Mouse (Mus musculus) lung, postnatal 10 days (tissue): Measurements from ENCODE around the gene Grid1.
A peak's percentile ranks its signal among the peaks of the same experiment; 100 is the strongest.

ENCODE experiments used
- DNase-seq: peaks from one replicate; pipeline ENCODE4 v3.0.0; 2021

The Grid1 gene

DNA sequence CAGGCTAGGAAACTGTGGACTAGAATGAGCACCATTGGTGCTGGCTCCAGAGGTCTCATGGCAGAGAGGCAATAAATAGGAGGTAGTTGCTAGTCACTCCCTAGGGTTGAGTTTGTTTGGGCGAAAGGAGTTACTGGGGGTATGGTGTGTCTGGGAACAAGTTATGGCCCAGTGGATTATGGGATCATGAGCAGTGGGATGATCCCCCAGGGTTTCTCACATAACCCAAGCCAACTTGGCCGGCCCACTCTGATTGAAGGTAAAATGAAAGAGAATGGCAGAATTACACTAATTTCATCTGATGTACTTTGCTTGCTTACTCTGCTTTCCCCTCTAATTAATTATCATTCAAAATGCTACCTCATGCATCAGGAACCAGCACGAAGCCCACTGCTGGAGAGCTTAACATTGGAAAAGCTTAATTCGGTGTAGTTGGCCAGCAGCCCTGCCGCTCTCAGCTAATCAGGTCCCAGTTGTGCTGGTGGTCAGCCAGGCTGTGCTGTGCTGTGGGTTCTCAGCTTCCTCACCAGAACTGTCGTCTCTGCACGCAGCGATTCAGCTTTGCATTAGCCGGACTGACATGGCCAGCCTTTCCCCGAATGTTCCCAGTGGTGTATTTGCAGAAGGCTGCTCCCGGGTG is 207.7 kb downstream of the Grid1 start:
- DNase-seq: no peak

DNA sequence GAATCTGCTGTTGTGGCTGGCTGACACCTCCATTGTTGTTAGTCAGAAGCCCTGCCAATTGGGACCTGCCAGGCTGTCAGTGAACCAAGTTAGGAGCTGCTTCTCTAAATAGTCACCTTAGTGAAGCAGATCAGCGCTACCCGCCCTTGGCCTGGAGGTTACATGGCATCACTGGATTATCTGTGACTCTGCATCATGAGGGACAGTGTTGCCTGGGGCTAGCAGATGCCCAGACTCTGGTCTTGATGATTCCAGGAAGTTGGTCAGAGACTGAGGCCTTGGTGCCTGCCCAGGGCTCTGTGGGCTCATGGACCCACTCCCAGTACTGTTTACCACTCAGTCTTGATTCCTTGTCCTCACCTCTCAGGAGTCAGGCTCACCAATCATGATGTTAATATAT is 209.7 kb downstream of the Grid1 start:
- DNase-seq: no peak

DNA sequence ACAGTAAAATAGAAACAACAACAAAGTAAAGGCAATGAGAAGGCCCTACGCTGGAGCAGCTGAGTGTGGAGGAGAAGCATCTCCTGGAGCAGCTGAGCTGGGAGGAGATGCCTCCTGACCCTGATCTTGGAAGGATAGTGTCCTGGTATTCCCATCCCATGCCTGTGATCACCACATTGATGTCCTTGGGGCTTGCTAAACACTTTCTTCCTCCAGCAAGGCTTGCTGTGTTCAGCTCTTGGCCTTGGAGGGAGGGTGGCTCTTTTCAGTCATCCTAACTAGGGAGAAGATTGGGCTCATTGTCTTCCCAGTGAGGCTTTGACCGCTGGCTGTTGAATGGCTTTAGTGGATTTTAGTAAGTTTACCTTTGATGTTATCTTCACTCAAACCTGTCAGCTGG is 210.4 kb downstream of the Grid1 start:
- no peak for DNase-seq

DNA sequence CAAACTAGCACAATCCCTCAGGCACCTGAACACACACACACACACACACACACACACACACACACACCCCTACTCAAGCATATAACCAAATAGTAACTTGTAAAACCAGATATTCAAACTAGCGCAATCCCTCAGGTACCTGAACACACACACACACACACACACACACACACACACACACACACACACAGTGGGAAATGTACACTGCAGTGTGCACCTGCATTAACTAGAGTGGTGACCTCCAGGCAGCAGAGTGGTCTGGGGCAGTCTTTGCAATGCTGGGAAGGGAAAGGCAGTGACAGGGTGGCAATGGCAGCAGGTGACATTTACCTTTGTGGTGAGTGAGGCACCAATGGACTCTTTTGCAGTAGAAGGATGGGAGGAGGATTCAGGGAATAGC is 212.4 kb downstream of the Grid1 start:
- no peak for DNase-seq

DNA sequence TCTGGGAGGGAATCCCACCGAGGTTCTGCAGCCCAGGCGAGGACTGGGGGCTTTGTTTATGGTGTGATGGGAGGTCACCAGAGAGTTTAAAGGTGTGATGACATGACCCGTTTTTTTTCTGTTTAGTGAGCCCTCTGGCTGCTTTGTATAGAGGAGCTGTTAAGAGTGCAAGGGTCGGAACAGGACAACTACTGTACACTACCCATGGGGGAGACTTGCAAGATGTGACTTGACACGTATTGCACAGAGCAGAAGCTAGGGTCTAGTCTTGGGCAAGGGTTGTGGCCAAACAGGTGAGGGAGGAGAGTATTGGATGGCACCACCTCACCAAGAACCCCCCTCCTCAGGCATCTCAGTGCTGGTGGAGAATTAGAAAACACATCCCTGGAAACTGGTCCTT is 224.4 kb downstream of the Grid1 start:
- DNase-seq: no peak

DNA sequence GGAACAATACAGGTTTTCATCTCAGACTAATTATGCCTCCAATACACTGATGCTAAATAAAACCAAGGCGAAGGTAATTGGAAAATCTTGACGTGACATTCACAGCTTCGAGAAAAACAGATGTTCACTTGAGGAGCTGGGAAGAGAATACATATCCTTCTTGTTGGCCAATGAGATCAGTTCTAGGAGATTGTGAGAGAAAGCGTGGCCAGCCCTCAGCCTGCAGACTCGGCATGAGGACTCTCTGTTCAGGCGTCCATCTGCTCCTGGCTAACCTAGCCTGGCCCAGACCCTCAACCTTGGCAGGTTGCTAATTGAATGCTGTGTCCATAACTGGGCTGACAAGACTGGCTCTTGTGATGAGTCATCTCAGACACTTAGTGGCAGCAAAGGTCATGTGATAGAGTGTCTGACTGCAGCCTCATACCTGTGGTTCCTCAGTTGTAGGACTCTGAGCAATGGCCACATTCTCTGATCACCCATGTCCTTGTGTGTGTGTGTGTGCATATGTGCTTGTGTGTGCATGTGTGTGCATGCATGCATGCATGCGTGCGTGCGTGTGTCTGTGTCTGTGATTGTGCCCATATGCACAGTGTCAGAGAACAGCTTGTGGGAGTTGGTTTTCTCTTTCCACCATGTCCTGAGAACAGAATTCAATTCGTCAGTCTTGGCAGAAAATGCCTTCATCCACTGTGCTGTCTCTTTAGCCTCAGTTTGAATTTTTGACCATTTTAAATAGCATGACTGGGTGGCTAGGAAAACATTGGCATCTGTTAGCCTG is 225.2 kb downstream of the Grid1 start:
- no peak for DNase-seq

DNA sequence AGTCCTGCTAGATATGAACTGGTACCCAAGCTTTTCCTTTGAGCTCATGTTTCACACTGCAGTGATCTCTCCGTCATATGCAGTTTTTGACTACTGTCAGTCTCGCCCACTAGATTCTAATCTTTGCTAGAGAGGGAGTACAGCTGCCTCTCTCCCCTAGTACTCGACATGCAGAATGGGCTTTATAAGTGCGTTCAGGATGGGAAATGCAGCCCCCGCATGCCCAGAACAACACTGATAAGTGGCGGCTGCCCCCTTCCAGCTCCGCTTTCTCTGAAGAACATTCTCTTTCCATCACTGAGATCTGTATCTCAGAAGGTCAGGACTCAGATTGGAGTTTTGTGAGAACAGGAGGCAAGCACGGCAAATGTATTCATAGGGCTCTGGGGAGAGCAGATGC is 229.3 kb downstream of the Grid1 start:
- DNase-seq: no peak

DNA sequence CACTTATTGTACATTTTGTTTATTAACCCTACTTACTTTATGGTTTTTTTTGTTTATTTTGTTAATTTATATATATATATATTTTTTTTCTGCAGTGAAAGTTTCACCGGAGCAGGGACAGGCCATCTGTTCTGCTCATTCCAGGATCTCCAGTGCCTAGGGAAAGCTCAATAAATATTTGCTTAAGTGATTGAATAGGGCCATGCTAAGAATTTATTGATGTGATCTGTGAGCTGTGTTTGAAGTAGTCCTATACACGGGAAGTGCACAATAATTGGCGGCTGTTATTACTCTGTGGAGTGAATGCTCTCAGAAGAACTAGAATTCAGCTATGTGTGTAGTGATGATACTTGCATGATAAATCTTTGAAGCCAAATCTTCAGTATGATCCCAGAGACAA is 234.2 kb downstream of the Grid1 start:
- no peak for DNase-seq

DNA sequence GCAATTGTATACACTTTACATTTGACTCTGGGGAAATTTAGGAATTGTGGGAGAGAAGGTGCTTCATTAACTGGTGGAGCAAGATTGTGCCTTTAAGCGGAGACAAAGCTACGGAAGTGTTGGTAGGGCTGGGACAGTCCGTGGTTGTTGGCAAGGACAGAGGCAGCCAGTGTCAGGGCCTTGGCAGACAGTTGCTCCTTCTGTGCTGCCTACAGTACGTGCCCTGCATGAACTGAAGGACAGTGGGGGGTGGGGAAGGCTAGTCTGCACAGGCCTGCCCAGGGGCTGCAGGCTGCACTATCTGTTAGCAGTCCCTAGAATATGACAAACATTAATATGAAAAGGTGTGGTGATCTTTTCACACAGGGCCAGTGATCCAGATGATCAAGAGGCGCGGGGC is 254.7 kb downstream of the Grid1 start:
- DNase-seq: no peak

DNA sequence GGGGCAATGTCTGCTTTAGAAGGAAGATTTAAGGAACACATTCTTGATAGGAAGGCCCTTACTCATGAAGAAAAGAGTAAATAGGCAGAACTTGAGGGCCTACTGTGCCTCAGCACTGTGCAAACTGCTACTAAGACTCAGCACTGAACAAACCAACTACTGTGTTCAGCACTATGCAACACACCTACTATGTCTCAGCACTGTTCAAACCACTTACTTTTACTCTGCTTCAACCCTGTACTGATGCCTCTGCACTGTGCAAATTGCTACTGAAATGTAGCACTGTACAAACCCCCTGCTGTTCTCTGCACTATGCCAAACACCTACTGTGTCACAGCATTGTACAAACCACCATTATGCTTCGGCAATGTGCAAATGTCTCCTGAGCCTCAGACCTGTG is 260.0 kb downstream of the Grid1 start:
- DNase-seq: no peak

DNA sequence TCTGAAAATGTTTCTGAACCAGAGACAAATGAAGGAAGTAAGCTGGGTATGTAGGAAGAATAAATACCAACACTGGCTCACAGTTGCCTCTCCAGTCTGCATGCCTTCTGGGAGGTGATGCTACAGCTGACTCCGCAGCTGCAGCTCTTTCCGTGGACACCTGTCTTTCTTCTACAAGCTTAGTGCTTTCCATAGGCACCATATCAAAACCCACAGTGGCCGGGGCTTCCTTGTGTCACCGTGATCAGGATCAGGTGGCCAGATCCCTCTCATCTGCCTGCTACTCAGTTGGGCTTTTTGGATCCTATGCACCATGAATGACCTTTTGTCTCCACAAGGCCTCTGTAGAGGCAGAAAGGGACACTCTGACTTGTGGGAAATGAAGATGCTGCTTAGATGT is 272.7 kb downstream of the Grid1 start:
- no peak for DNase-seq

DNA sequence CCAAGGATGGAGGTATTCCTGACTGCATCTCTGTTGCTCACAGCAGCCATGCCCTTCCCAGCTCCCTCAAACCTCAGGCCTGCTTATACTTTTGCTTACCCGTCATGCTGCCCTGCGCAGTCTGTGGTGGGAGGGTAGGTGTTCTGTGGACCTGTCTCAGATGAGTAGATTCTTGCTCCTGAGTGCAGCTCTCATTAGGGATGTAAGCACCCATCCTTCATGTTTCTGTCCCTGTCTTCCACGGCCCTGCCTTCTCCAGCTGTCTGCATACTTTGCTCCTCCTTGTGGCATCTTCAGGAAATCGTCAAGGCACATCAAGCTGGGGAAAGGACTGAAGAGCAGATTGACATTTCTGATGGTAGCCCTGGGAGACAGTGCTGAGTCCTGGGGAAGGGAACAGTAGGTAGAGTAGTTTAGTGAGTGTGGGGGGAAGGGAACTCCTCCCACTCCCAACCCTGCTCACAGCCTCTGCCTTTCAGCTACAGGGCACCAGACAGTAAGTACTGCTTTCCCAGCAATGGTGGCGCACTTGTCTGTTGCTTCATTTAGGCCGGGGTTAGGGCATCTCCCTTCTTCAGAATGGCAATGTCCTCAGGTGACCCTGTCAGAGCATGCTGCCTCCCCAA is 273.8 kb downstream of the Grid1 start:
- DNase-seq: no peak

DNA sequence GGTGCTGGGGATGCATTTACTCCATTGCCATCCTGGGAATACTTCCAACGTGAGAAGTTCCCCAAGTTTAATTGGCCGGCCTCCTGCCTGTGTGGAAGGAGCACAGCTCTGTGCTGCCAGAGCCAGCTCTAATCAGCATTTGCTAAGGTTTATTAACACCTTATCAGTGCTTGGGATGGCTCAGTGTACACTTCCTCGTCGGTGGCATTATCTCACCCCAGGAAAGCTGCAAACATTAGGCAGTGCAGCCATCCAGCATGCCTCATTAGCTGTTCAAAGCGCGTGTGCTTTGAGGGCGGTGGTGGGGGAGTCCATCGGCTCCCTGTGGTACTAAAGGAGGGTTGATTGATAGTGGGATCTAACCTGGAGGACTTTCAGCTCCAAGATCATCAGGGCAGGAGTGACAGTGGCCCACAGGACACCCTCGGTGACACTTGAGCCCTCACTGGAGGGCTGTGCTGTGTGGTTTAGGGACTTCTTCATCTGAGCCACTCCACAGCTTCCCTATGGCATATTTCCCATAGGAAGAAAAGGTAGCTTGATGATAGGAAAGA is 275.7 kb downstream of the Grid1 start:
- DNase-seq: no peak

DNA sequence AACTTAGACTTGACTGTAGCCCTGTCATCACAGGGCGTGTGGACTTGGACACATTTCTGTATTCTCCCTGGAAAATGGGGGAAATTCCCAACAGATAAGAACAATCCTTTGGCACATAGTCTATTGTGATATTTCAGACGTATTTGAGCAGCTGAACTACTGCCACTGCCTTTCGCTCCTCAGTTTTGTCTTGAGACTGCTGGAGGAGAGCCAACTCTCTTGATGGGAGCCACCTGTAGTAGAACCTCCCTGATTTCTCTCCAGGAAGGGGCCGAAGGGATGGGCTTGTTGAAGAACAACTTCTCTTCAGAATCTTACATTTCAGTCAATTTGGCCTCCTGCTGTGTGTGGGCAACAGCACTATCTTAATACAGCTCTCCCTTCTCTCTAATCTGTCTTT is 276.2 kb downstream of the Grid1 start:
- DNase-seq: peak; percentile 42

DNA sequence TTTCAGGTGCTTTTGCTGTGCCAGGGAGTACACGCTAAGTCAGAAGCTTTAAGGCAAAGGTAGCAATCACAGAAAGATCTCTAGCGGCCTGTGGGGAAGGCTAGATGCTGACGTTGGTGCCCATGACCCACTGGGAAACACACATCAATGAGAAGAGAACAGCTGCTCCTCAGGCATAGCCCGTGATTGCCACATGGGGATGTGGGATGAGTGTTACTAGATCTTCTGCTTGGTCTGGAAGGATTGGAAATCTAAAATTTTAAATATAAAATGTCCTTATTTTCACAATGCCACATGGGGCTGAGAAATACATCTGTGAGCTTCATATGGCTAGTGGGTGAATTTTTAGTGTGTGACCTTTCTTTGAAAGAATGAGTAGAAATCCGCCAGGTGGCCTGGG is 277.3 kb downstream of the Grid1 start:
- no peak for DNase-seq

DNA sequence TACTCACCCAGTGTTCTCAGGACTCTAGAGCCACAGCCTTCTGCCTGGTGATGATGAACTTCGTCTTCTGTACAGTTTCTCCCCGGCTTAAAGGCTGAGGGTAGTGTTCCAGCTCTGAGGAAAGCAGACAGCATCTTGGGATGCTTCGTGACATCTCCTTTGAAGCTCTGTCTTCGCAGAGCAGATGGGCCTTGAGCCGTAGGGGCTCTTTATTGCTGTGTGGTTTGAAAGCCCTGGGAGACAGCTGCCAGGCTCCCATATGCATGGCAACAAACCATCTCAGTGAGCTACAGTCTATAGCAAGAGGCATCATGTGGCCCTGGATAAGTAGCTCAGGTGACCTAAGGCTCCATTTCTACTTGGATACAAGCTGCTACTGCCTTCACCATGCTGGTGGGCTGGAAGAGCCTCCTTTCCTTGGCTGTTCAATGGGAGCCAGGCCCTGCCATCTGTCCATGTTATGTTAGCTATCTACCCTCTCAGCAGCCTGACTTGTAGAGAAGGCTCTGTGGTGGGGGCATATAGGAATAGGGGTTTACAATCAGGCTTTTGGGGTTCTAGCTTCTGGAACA is 283.8 kb downstream of the Grid1 start:
- DNase-seq: no peak

DNA sequence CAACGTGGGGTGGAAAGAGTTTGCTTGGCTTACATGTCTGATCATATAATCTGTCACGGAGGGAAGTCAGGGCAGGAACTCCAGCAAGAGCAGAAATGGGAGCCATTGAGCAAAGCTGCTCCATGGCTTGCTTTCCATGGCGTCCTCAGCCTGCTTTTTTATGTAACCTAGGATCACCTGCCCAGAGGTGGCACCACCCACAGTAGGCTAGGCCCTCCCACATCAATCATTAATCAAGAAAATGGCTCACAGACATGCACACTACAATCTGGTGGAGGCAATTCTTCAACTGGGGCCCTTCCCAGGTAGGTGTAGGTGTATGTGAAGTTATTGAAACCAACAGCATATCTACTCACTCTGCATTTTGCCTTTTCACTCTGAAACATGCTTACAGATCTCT is 287.7 kb downstream of the Grid1 start:
- DNase-seq: no peak

DNA sequence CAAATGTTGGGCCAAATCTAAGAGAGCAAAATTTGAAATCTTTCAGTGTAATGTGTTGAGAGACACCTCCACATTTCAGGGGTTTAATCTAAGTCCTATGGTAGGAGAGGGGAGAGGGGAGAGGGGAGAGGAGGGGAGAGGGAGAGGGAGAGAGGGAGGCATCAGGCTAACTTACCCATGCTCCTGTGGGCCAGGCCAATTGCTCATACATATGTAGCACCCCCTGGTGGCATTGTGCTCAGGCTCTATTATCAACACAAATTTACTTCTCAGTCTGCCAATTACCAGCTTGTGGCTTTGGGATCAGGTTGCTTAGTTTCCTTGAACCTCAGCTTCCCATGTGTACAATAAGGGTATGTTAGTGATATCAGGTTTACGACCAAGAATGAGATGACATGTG is 291.0 kb downstream of the Grid1 start:
- peak; percentile 11 for DNase-seq

DNA sequence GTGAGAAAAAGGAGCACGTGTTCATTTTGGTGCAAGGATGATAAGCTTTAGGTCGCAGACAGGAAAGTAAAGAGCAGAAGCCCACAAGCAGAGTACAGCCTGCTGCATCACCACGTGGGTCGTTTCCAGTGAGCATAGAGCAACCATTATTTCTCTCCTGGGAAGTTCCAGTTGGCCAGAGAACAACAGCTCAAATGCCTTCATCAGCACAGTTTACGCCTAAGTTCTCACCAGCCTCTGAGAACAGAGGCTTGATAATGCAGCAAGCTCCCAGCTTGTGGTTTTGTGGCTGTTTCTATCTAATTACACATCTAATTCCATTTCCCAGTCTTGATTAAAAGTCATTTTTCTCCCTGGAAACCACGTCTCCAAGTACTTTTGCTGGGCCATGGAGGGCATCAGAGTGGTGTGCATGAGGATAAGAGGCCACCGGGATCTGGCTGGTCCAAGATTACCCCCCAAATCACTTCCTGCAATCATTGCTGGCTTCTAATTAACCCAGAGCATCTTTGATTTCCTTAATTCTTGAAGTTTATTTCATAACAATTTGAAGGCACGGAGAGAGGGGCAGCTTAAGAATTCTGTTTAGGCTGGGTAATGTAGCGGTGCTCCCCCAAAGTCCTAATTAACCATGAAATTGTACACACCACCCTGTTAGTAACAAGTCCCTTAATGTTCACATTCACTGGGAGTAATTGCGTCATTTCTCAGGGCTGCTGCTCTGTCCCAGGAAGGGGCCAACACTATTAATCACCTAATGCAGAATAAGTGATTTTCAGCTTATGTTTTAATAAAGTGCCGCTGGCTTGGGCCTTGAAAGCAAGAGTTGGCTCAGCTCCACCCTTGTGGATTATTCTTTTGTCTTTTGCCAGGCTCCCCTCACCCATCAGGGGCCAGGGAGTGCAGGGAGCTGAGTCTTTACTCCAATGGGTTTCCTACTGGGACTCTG is 292.7 kb downstream of the Grid1 start:
- peak; percentile 6 for DNase-seq

DNA sequence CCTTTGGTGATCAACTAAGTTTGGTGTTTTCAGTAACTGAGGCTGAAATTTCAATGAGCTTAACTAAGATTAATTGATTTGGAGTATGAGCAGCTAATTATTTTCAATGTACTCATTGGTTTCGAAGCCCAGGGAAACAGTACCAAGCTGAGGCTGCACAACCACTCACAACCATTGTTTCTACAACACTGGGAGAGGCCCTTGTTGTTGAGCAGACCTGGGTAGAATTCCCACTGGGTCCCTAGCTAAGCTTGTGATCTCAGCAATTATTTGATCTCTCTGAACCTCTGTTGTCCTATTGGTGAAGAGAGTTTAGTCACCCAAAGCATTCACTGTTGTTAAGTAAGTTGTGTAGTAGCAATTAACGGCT is 293.4 kb downstream of the Grid1 start:
- no peak for DNase-seq

DNA sequence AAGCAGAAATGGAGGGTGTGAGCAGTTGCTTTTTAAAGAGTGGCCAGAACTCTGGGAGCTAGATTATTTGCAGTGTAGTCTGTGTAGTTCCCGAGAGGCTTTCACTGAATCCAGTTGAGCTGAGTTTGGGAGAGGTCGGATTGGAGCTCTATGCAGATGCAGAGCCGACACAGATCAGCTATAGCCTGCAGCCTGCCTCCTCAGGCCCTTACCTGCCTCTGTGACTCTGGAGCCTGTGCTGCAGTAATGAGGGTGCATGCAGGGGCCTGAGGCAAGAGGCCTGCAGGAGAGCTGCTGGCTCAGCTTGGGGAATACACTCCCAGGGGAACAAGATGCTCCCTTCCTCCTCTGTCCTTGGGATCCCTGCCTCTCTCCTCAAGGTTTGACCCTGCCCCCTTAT is 296.0 kb downstream of the Grid1 start:
- DNase-seq: no peak

DNA sequence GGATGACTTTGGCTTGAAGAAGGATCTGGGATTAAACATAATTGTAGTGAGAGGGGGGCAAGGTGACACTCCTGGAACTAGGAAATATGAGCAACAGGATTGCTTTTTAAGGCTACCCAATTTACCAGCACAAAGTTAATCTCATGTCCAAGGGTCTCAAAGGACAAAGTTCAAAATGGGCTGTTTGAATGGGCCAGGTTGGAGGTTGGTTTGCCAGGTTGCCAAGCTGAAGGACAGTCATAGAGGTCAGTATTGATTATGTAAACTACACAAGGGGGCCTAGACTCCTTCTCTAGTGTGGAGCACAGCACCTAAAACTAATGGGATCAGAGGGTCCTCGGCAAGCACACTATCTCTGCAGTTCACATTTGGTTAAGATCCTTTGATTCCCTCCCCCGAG is 300.2 kb downstream of the Grid1 start:
- no peak for DNase-seq

DNA sequence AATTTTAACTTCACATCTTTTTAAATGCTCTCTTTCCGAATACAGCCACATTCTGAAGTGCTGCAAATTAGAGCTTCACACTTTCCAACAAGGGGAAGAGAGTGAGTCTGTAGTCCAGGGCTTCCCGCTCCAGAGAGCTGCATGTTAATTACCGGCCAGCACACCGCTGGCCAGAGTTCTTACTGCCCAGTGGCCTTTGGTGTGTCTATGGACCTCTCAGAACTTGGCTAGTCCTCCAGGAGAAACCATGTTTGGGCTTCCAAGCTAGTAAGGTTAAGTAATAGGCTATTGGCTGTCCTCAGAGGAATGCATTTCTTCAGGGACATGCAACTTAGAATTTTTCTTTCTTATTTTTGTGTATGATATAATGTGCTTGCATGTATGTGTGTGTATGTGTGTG is 301.0 kb downstream of the Grid1 start:
- DNase-seq: no peak
